Comparison of ENCODE assay signal across 8 mouse cellular contexts in the genomic region with DNA sequence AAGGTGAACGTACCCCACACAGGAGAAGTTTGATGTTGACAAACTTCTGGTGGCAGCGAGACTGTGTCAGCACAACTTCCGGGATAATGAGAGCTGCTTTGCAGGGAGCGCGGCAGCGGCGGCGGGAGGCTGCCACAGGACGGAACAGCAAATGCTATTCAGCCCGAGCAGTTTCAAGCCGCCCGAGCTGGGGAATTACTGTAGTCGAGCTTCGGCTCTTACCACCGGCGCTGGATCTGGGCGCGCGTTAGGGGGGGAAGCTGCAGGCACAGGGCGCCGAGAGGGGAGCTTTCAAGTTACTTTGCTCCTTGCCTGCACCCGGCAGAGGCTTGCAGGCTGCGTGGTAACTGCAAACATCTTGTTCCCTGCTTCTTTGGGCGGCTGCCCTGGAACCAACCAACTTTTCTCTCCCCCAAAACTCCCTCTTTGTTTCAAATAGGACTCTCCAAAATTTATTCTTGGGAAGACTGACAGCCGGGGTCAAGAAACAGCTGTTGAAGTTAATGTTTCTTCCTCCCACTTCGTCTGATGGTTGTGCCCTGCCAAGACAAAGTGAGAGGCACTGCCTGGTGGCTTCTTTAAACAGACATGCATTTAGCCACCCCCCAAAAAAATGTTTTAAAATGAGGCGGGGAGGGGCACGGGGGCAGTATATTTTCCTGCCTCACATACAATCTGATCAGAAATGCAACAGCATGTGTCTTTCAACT.
A peak's percentile ranks its signal among the peaks of the same experiment; 100 is the strongest.
DNase-seq lines count a peak whose midpoint lies in the region; ATAC-seq lines count a peak whose summit lies in the region.

No protein-coding gene starts in this region.

- peak; percentile 96 for ATAC-seq in hindbrain, embryonic 15.5 days (ENCODE audit: low FRiP score, low read depth)

- no peaks in the 10 kb centered on the region for H3K9me3 ChIP-seq in hindbrain, embryonic 15.5 days

- peaks cover 50% of the 10 kb centered on the region for H3K4me1 ChIP-seq in hindbrain, embryonic 15.5 days (replicated peaks)

- peak; percentile 94 for DNase-seq in T-cell, adult 2 months (ENCODE audit: low spot score)
- DNase-seq in cerebellum, postnatal 36 days, result peak; percentile 83
- peak; percentile 91 to 97 for DNase-seq in frontal cortex, postnatal 36 days (ENCODE audit: low spot score in 2 of 2)
- DNase-seq in left cerebral cortex, adult 11 months (ENCODE audit: low spot score), result peak; percentile 93
- peak; percentile 98 for DNase-seq in lung, postnatal 4 days
- peak; percentile 90 for DNase-seq in retina, postnatal 7 days (ENCODE audit: low read depth, low spot score)
- DNase-seq in urinary bladder, adult 2 months (ENCODE audit: low spot score), result peak; percentile 85

- H3K9ac ChIP-seq in hindbrain, embryonic 15.5 days, result peak overlapping the region; percentile 40; the same call in 1 of the 2 replicates

- H3K27me3 ChIP-seq in hindbrain, embryonic 15.5 days, result no peaks in the 10 kb centered on the region

- H3K27ac ChIP-seq in hindbrain, embryonic 15.5 days (replicated peaks), result peak overlapping the region; percentile 98

- under 1% methylated on average over 28 of the region's 28 CpGs for WGBS in hindbrain, embryonic 15.5 days

- peak overlapping the region; percentile 86 for H3K4me2 ChIP-seq in hindbrain, embryonic 15.5 days

- no peaks in the 10 kb centered on the region for H3K36me3 ChIP-seq in hindbrain, embryonic 15.5 days

- H3K4me3 ChIP-seq in hindbrain, embryonic 15.5 days, result peak overlapping the region; percentile 41

Comparison
In these comparisons a context has a peak if more than half of its experiments do, and no peak if none do; other contexts are left out.
1. Peak in every context shown above with its lines: DNase-seq, ATAC-seq, H3K4me3 ChIP-seq and H3K27ac ChIP-seq.